Mouse (Mus musculus) stomach, embryonic 15.5 days (tissue): ENCODE results near the gene Lrrc7. TPM values are rescaled to one million over a fixed set of nuclear protein-coding genes. Genes with fewer than 3 reads are reported as not detected.
"Not testable (repeated sequence)": the region's sequence is repeated elsewhere in the genome, so short reads cannot be mapped to it uniquely, and the experiment has no call there.

Experiments used
- ATAC-seq: fragments of 200-750 bp; cut with Nextera tagmentation; 2 replicates; pipeline ENCODE4 v1.8.0; 2017; ENCODE audit warnings: low read depth, moderate number of reproducible peaks, moderate TSS enrichment; ENCODE audit not compliant: insufficient read depth, low FRiP score
- H3K27ac ChIP-seq: fragments of 300-500 bp; sonication (generic); 2 replicates; pipeline ENCODE4 v1.5.1; 2015; ENCODE audit warnings: mild to moderate bottlenecking, inconsistent platforms
- H3K27me3 ChIP-seq: fragments of 300-500 bp; sonication (generic); replicated peaks from 2 replicates; pipeline ENCODE4 v1.6.1; 2015; ENCODE audit warnings: inconsistent platforms
- H3K36me3 ChIP-seq: fragments of 300-500 bp; sonication (generic); 2 replicates; pipeline ENCODE4 v1.6.1; 2015; ENCODE audit warnings: inconsistent platforms
- H3K4me1 ChIP-seq: fragments of 300-500 bp; sonication (generic); 2 replicates; pipeline ENCODE4 v1.6.1; 2015; ENCODE audit warnings: inconsistent platforms
- H3K4me2 ChIP-seq: fragments of 300-500 bp; sonication (generic); 2 replicates; pipeline ENCODE4 v1.6.1; 2015; ENCODE audit warnings: mild to moderate bottlenecking, inconsistent platforms
- H3K4me3 ChIP-seq: fragments of 300-500 bp; sonication (generic); replicated peaks from 2 replicates; pipeline ENCODE4 v1.5.1; 2015; ENCODE audit warnings: inconsistent platforms
- H3K9ac ChIP-seq: fragments of 300-500 bp; sonication (generic); 2 replicates; pipeline ENCODE4 v1.6.1; 2015; ENCODE audit warnings: inconsistent platforms
- H3K9me3 ChIP-seq: fragments of 300-500 bp; sonication (generic); 2 replicates; pipeline ENCODE4 v1.6.1; 2016; ENCODE audit warnings: inconsistent platforms
- WGBS: fragments of 180-500 bp; shearing (Covaris S2); methylation state at CpG from one replicate; pipeline ENCODE4 v1.1.7; 2015; 5-methylcytosine and 5-hydroxymethylcytosine counted together
- polyA plus RNA-seq: library from polyadenylated mRNA; unstranded; fragments of >200 nt; fragmentation: Nextera tagmentation; extraction: Ambion mirVana; gene quantifications from 2 replicates; pipeline ENCODE4 v1.2.1, GENCODE M21; 2015

The Lrrc7 gene
- polyA plus RNA-seq, 1 experiment from 2014 or later = 2.4 TPM

DNA sequence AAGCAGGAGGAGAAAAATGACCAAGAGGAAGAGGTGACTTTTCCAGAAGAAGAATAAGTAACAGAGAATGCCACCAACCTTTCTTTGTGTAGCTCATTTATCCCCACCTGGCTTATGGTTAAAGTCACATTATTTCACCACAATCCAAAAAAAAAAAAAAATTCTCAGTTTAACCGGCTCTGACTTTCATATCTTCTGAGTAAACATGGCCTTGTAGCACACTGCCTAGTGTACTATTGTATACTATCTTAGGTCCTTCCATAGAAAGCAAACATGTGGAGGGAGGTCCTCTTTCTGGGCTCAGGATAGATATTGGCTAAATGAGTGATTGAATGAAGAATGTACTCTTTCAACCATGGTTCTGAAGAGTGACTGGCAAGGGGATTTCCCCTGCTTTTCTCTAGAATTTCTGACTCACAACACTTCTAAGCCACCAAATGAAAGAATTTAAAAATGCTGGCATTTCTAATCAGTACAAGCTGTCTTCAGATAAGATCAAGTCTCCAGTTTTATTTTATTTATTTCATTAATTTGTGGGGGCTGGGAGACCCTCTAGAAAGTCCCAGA, 400.0 kb downstream of the Lrrc7 start:
- Histone ChIP-seq H3K9ac (no peak overlapping the region), H3K27ac (no peak overlapping the region), H3K4me2 (no peak overlapping the region), H3K9me3 (no peaks in the 10 kb centered on the region), H3K4me1 (no peaks in the 10 kb centered on the region), H3K27me3 (no peaks in the 10 kb centered on the region), H3K4me3 (no peak overlapping the region), H3K36me3 (no peaks in the 10 kb centered on the region)
- peak; percentile 58; the same call in 1 of the 2 replicates for ATAC-seq
- 58% methylated on average over 1 of the region's 1 CpGs for WGBS

DNA sequence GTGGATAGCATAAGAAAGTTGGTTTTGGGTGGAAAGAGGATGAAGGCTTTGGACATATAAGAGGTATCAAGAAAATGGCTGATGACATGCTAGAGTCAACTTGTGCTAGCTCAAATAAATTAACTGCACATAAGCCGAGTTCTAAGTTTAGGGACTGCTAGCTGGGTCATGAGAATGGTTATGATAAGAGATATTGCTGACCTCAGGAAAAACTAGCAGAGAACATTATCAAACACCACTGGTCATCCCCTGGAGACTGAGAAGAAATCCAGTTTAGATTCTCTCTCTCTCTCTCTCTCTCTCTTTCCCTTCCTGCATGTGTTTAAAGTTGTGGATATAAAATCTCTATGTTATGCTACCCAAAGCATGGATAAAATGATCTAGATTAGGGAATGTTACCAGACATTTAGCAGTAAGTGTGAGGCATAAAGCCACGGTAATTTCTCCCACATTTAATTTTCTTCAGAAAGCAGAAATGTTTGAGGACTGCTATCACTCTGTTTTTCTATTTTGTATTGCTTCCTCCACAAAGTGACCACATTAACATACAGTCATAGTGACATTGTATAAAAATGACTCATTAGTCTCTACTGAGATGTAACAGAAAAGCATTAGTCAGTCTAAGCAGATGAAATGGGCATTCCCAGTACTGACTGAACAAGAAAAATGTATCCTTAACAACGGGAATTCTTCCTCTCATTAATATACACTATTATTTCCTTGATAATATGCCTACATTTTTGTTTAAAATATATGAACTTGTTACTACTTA, 406.3 kb downstream of the Lrrc7 start:
- ATAC-seq = no peak
- no peaks in the 10 kb centered on the region for H3K27me3 ChIP-seq
- no peaks in the 10 kb centered on the region for H3K36me3 ChIP-seq
- H3K27ac ChIP-seq = no peak overlapping the region
- no peak overlapping the region for H3K9ac ChIP-seq
- no peak overlapping the region for H3K4me3 ChIP-seq
- no peak overlapping the region for H3K4me2 ChIP-seq
- H3K4me1 ChIP-seq = no peaks in the 10 kb centered on the region
- 68% methylated on average over 3 of the region's 3 CpGs for WGBS
- no peaks in the 10 kb centered on the region for H3K9me3 ChIP-seq

DNA sequence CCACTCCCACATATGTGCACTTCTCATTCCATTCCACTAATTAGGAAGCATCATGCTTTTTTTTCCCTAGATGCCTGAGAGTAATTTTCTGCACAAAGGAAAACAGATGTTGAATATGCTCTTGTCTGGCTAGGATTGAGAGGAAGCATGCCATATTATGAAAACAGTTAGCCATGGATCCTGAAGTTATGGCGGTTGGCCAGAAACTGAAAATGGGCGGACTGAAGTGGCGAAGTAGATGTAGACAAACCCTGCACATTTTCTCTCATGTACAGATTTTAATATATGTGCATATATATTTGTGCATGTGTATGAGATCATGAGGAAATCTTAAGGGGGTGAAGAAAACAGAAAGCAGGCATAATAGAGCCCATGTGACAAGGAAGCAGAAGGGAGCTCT, 407.9 kb downstream of the Lrrc7 start:
- no peak overlapping the region for H3K4me3 ChIP-seq
- H3K27ac ChIP-seq = no peak overlapping the region
- no peak overlapping the region for H3K4me2 ChIP-seq
- no peak overlapping the region for H3K9ac ChIP-seq
- H3K4me1 ChIP-seq = no peaks in the 10 kb centered on the region
- ATAC-seq = no peak
- no peaks in the 10 kb centered on the region for H3K36me3 ChIP-seq
- 81% methylated on average over 3 of the region's 3 CpGs for whole genome bisulfite sequencing
- no peaks in the 10 kb centered on the region for H3K9me3 ChIP-seq
- H3K27me3 ChIP-seq = no peaks in the 10 kb centered on the region

DNA sequence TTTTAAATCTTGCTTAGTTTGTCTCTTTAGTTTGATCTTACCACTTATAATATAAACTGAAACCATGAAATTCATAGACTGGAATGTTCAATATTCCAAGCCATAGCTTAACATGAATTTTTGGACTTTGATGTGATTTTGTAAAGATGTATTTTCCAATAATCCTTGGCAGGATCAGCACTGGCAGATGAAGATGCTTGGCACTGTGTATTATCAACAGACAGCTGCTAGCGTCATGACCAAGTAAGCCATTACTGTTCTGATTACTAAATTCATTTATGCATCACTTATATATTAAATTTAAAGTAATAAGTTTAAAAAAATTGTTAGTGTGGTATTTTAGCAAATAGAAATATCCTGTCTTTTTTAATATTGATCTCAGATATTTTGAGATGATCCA, 413.0 kb downstream of the Lrrc7 start:
- 79% methylated on average over 1 of the region's 1 CpGs for WGBS
- Histone ChIP-seq H3K4me2 (no peak overlapping the region), H3K9ac (no peak overlapping the region), H3K4me3 (no peak overlapping the region), H3K9me3 (no peaks in the 10 kb centered on the region), H3K27me3 (no peaks in the 10 kb centered on the region), H3K27ac (no peak overlapping the region), H3K36me3 (no peaks in the 10 kb centered on the region), H3K4me1 (no peaks in the 10 kb centered on the region)
- no peak for ATAC-seq

DNA sequence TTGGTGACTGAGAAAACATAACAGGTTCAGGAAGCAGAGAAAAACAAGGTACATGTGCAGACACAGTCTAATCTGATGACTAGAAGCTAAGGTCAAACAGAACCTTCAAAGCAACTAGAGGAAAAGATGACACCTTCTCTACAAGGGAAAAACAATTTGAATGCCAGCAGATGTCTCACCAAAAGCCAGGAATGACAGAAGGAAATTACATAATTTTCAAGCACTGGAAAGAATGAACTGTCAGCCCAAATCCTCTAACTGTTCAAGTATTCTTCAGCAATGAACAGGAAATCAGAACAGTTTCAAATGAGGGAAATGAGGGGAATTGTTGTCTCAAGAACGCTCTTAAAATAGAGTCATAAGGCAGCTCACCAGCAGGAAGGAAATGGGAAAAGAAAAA, 421.4 kb downstream of the Lrrc7 start:
- Histone ChIP-seq H3K4me1 (no peaks in the 10 kb centered on the region), H3K9ac (no peak overlapping the region), H3K27ac (no peak overlapping the region), H3K4me3 (no peak overlapping the region), H3K4me2 (no peak overlapping the region), H3K36me3 (no peaks in the 10 kb centered on the region), H3K27me3 (no peaks in the 10 kb centered on the region), H3K9me3 (no peaks in the 10 kb centered on the region)
- no peak for ATAC-seq
- WGBS = 69% methylated on average over 1 of the region's 1 CpGs

DNA sequence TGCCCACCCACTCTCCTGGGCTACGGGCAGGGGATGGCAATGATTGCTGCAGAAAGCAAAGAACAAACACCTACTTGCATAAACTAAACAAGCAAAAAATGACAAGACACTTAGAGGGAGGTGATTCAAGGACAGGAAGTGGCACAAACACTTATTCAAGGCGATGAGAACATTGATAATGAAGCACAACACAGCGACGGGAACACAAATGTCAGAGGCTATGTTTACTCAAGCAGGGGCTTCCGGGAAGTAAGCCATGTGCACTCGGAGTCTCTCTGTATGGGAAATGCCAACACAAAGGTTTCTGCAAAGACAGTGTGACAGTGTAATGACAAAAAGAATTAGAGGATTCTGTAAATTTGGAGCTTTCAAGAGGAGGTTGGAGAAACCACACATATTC, 424.2 kb downstream of the Lrrc7 start:
- ATAC-seq = no peak
- WGBS = 42% methylated on average over 6 of the region's 6 CpGs
- H3K9me3 ChIP-seq = no peaks in the 10 kb centered on the region

DNA sequence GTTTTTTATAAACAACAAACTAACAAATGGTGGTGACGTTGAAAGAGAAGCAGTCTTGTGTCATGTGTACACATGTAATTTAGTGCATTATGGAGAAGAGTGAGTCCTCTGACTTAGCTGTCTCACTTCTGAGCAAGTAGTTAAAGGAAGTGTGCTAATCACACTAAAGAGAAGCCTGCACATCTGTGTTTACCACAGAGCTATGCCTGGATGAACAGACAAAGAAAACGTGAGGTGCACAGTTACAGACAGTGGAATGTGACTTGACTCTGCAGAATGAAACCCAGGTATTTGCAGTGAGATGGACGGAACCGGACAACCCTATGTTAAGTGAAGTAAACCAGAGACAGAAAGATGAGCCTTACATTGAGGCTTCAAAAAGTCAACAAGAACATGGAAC, 430.3 kb downstream of the Lrrc7 start:
- 61% methylated on average over 4 of the region's 4 CpGs for WGBS
- Histone ChIP-seq H3K9ac (no peak overlapping the region), H3K4me3 (no peak overlapping the region), H3K4me2 (no peak overlapping the region), H3K9me3 (no peaks in the 10 kb centered on the region), H3K36me3 (no peaks in the 10 kb centered on the region), H3K27ac (no peak overlapping the region), H3K27me3 (no peaks in the 10 kb centered on the region), H3K4me1 (no peaks in the 10 kb centered on the region)
- no peak for ATAC-seq

More for the DNA sequence above, 424.2 kb downstream of the Lrrc7 start:
- Histone ChIP-seq H3K4me3 (no peak overlapping the region), H3K27ac (no peak overlapping the region), H3K4me2 (no peak overlapping the region), H3K9ac (no peak overlapping the region), H3K36me3 (no peaks in the 10 kb centered on the region), H3K27me3 (no peaks in the 10 kb centered on the region), H3K4me1 (no peaks in the 10 kb centered on the region)

DNA sequence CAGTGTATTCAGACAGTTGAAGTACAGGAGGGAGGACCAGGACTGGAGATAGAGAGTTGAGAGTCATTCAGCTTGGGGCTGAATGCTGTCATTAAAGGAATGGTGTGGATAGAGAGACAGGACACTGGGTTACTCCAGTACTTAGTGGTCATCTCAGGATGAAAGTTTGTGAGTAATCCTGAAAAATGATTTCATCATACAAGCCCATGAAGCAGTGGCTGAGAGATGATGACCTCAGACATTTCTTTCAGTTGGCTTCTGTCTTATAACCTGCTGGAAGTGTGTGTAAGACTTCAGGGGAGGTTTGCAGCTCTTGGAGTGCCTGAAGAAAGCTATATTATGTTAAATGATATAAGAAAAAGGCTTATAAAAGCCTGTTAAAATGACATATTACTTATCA, 430.8 kb downstream of the Lrrc7 start:
- no peak overlapping the region for H3K4me3 ChIP-seq
- no peaks in the 10 kb centered on the region for H3K9me3 ChIP-seq
- no peak overlapping the region for H3K27ac ChIP-seq
- H3K27me3 ChIP-seq = no peaks in the 10 kb centered on the region
- no peaks in the 10 kb centered on the region for H3K4me1 ChIP-seq
- no peak overlapping the region for H3K9ac ChIP-seq
- H3K4me2 ChIP-seq = no peak overlapping the region
- no peaks in the 10 kb centered on the region for H3K36me3 ChIP-seq
- no peak for ATAC-seq

DNA sequence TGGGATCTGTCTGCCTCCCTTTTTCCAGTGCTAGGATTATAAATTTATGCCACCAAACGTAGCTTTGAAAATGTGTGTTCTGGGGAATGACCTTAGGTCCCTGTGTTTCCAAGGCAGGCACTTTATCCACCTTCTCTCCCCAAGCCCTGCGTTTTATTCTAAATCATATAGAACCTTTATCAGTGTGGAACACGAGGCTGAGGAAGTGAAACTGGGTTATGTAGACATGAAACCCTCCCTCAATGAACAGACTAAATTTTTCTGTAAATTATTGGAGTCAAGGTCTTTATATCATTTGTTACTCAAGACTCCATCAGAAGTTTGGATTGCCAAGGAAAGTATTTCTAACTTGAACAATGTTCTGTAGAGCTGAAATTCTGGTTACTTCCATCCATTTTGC, 439.1 kb downstream of the Lrrc7 start:
- H3K4me2 ChIP-seq = no peak overlapping the region
- H3K9ac ChIP-seq = no peak overlapping the region
- no peaks in the 10 kb centered on the region for H3K4me1 ChIP-seq
- no peaks in the 10 kb centered on the region for H3K36me3 ChIP-seq
- no peak for ATAC-seq
- H3K9me3 ChIP-seq = no peaks in the 10 kb centered on the region
- H3K4me3 ChIP-seq = no peak overlapping the region
- H3K27me3 ChIP-seq = no peaks in the 10 kb centered on the region
- WGBS = 52% methylated on average over 3 of the region's 3 CpGs
- no peak overlapping the region for H3K27ac ChIP-seq

DNA sequence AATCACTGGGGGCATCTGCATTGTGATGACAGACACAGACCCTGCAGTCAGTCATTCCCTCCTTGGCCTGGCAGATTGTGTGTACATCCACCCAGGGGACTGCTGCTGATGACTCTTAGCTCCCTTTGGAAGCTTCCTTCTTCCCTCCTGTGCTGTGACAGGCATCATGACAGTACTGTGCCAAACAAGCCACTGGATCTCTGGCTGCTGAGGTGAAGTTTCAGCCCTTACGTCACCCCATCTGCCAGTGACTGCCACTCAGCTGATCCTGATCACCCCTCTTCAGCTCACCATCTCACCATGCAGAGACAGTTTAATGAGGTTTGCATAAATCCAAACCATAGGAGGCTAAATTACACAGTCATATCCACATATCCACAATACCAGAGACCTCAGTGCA, 456.8 kb downstream of the Lrrc7 start:
- Histone ChIP-seq H3K4me3 (no peak overlapping the region), H3K9ac (no peak overlapping the region), H3K4me2 (no peak overlapping the region), H3K4me1 (no peaks in the 10 kb centered on the region), H3K9me3 (no peaks in the 10 kb centered on the region), H3K27ac (no peak overlapping the region), H3K27me3 (no peaks in the 10 kb centered on the region), H3K36me3 (no peaks in the 10 kb centered on the region)
- no peak for ATAC-seq
- WGBS = 80% methylated on average over 1 of the region's 1 CpGs

DNA sequence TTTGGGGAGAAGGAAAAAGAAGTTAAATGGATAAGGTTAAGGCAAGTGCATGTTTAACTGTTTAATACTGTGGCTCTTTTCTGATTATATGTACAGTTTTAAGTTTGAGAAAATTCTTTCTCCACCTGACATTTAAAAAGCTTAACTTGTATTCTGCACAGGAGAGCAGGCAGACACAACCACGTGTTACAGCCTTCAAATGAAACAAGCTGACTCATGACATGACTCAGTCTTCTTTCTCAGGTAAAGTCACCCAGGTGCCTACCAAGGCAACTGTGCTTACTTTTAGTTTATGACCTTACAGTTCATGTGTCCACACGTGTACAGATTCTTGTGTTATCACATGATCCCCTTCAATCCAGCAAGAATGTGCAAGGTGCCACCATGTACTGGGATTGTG, 458.6 kb downstream of the Lrrc7 start:
- Histone ChIP-seq H3K4me3 (no peak overlapping the region), H3K9me3 (no peaks in the 10 kb centered on the region), H3K4me1 (no peaks in the 10 kb centered on the region), H3K9ac (no peak overlapping the region), H3K4me2 (no peak overlapping the region), H3K27ac (no peak overlapping the region), H3K27me3 (no peaks in the 10 kb centered on the region), H3K36me3 (no peaks in the 10 kb centered on the region)
- WGBS = 67% methylated on average over 2 of the region's 2 CpGs
- ATAC-seq = no peak

DNA sequence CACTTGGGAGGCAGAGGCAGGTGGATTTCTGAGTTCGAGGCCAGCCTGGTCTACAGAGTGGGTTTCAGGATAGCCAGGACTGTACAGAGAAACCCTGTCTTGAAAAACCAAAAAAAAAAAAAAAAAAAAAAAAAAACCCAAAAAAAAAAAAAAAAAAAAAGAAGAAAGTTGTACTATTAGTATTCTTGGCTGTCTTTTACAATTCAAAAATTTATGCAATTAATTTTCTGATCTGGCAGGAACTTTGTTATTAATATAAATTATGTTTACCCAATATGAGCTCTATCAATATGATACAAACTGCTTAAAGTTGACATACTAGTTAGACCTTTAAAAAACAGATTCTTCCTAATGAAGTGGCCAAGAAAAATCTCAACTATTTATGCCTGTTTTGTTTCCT, 459.5 kb downstream of the Lrrc7 start:
- H3K36me3 ChIP-seq, ATAC-seq, H3K27ac ChIP-seq, H3K9ac ChIP-seq, H3K4me1 ChIP-seq, H3K9me3 ChIP-seq, H3K4me3 ChIP-seq, H3K27me3 ChIP-seq, H3K4me2 ChIP-seq: not testable (repeated sequence)
- 58% methylated on average over 1 of the region's 1 CpGs for WGBS

DNA sequence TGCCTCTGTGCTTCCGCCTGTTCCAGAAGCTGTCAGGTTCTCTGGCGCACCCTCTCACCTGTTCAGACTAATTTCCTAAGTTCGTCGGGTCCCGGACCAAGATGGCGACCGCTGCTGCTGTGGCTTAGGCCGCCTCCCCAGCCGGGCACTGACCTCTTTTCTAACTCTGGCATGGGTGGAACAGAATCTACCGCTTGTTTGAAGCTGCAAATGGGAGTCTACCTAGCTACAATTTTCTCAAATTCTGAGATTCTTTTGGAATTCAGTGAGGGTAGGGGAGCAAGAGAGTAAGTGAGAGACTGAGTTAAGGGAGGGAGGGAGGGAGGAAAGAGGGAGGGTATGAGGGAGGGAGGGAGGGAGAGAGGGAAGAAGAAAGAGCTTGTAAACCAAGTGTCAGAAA, 460.0 kb downstream of the Lrrc7 start:
- 87% methylated on average over 10 of the region's 10 CpGs for WGBS
- H3K4me3 ChIP-seq, H3K27ac ChIP-seq, H3K4me1 ChIP-seq, H3K36me3 ChIP-seq, H3K9ac ChIP-seq, H3K9me3 ChIP-seq, H3K27me3 ChIP-seq, ATAC-seq, H3K4me2 ChIP-seq: not testable (repeated sequence)
